Mouse (Mus musculus): Measurements from ENCODE around the gene Elf3. TPM values are rescaled to one million over a fixed set of nuclear protein-coding genes. Genes with fewer than 3 reads are reported as not detected.

Elf3 gene
- total and polyA plus RNA-seq, 3 experiments, result 14.6 to 52.1 (median 28.6) TPM

GRCm38 (mm10) chr1:135282536-135283286 lies 24.3 kb upstream of the Elf3 start:
- peak overlapping the region; percentile 57 for H3K4me2 ChIP-seq (ENCODE audit: insufficient read depth, low read depth, poor library complexity, severe bottlenecking)
- no peaks in the 10 kb centered on the region for H3K9me3 ChIP-seq (replicated peaks; ENCODE audit: low read length)
- no peaks in the 10 kb centered on the region for H3K27me3 ChIP-seq (replicated peaks)
- peak overlapping the region; percentile 92 for H3K9ac ChIP-seq (ENCODE audit: insufficient read depth, low read depth)
- no peak for TF ChIP-seq CTCF (conservative IDR thresholded peaks at IDR 0.05 in 1 of 2, IDR thresholded peaks at IDR 0.05 in 1 of 2; ENCODE audit: low read depth in 2 of 2, low read length in 2 of 2)
- TF ChIP-seq SMC3 (IDR thresholded peaks at IDR 0.05; ENCODE audit: low read depth, low read length), result no peak
- TF ChIP-seq HCFC1 (IDR thresholded peaks at IDR 0.05; ENCODE audit: low read depth, low read length), result no peak
- no peak for TF ChIP-seq NRF1 (IDR thresholded peaks at IDR 0.05; ENCODE audit: low read depth, low read length)
- peak; percentile 91 for TF ChIP-seq MXI1 (IDR thresholded peaks at IDR 0.05; ENCODE audit: low read depth, low read length)
- no peak for TF ChIP-seq ETS1 (conservative IDR thresholded peaks at IDR 0.05; ENCODE audit: low read depth, low read length)
- TF ChIP-seq MYC (IDR thresholded peaks at IDR 0.05; ENCODE audit: low read depth, low read length), result peak; percentile 70; the same call in 1 of the 2 replicates
- no peak for TF ChIP-seq USF1 (IDR thresholded peaks at IDR 0.05; ENCODE audit: low read depth, low read length)
- no peak for TF ChIP-seq NELFE (IDR thresholded peaks at IDR 0.05; ENCODE audit: low read depth, low read length)
- TF ChIP-seq POLR2A (IDR thresholded peaks at IDR 0.05; ENCODE audit: low read depth, low read length), result no peak
- TF ChIP-seq JUN (IDR thresholded peaks at IDR 0.05; ENCODE audit: insufficient read depth, low read depth, low read length), result no peak
- peak; percentile 84; the same call in 1 of the 2 replicates for TF ChIP-seq CHD1 (IDR thresholded peaks at IDR 0.05; ENCODE audit: low read depth, low read length)
- no peak for TF ChIP-seq ZKSCAN1 (IDR thresholded peaks at IDR 0.05; ENCODE audit: borderline replicate concordance, low read depth, low read length)
- no peak for TF ChIP-seq CHD2 (IDR thresholded peaks at IDR 0.05; ENCODE audit: low read length)
- no peak for TF ChIP-seq MAFK (IDR thresholded peaks at IDR 0.05; ENCODE audit: insufficient replicate concordance, low read length)
- no peak for TF ChIP-seq TCF12 (IDR thresholded peaks at IDR 0.05; ENCODE audit: low read depth, low read length)
- TF ChIP-seq TBP (conservative IDR thresholded peaks at IDR 0.05; ENCODE audit: low read depth, low read length), result no peak
- peak; percentile 30; the same call in 1 of the 2 replicates for TF ChIP-seq BHLHE40 (IDR thresholded peaks at IDR 0.05; ENCODE audit: low read depth, low read length)
- no peak for TF ChIP-seq RCOR1 (conservative IDR thresholded peaks at IDR 0.05; ENCODE audit: low read depth, low read length)
- peaks cover 33% of the 10 kb centered on the region for H3K79me2 ChIP-seq (replicated peaks; ENCODE audit: control insufficient read depth, extremely low read depth, insufficient read depth, poor library complexity, severe bottlenecking)
- DNase-seq (ENCODE audit: extremely low read depth), result peak; percentile 49
- peaks cover 13 to 35% of the 10 kb centered on the region in 2 experiments for H3K36me3 ChIP-seq (replicated peaks in 1 of 2; ENCODE audit: control insufficient read depth in 1 of 2, insufficient read depth in 1 of 2, low read length in 1 of 2)
- H3K4me1 ChIP-seq (ENCODE audit: control insufficient read depth in 1 of 2, insufficient read depth in 2 of 2), result peaks cover 3 to 30% of the 10 kb centered on the region in 2 experiments; a peak in 3 of 4 replicates
- H3K27ac ChIP-seq (ENCODE audit: insufficient read depth, low read depth), result no peak overlapping the region; the same call in 1 of the 2 replicates
- peak overlapping the region; percentile 72 to 93 (median 91) for H3K4me3 ChIP-seq (replicated peaks in 1 of 3; ENCODE audit: low read depth in 2 of 3, low read length in 2 of 3, poor library complexity in 1 of 3)
- in situ Hi-C loops (cut with MboI; ENCODE audit: low pct_ligation_motif_present, low pct_unique_long_range_greater_than_20kb, low sequenced_read_pairs) (no loop called here), dilution Hi-C loops (cut with MboI; ENCODE audit: extremely low pct_ligation_motif_present, extremely low pct_unique_long_range_greater_than_20kb, low sequenced_read_pairs) (no loop called here)

GRCm38 (mm10) chr1:135281841-135282240 lies 23.5 kb upstream of the Elf3 start:
- Histone ChIP-seq H3K79me2 (replicated peaks; ENCODE audit: control insufficient read depth, extremely low read depth, insufficient read depth, poor library complexity, severe bottlenecking) (peaks cover 33% of the 10 kb centered on the region), H3K4me1 (ENCODE audit: control insufficient read depth in 1 of 2, insufficient read depth in 2 of 2) (peaks cover 3 to 30% of the 10 kb centered on the region in 2 experiments; a peak in 3 of 4 replicates), H3K36me3 (replicated peaks in 1 of 2; ENCODE audit: control insufficient read depth in 1 of 2, insufficient read depth in 1 of 2, low read length in 1 of 2) (peaks cover 18 to 43% of the 10 kb centered on the region in 2 experiments), H3K27ac (ENCODE audit: insufficient read depth, low read depth) (no peak overlapping the region), H3K9ac (ENCODE audit: insufficient read depth, low read depth) (no peak overlapping the region), H3K27me3 (replicated peaks) (no peaks in the 10 kb centered on the region), H3K9me3 (replicated peaks; ENCODE audit: low read length) (no peaks in the 10 kb centered on the region), H3K4me2 (ENCODE audit: insufficient read depth, low read depth, poor library complexity, severe bottlenecking) (no peak overlapping the region), H3K4me3 (replicated peaks in 1 of 3; ENCODE audit: low read depth in 2 of 3, low read length in 2 of 3, poor library complexity in 1 of 3) (peak overlapping the region in 1 of 3 experiments; percentile 91)
- no peak for DNase-seq (ENCODE audit: extremely low read depth)
- dilution Hi-C loops (cut with MboI; ENCODE audit: extremely low pct_ligation_motif_present, extremely low pct_unique_long_range_greater_than_20kb, low sequenced_read_pairs), result no loop called here
- in situ Hi-C loops (cut with MboI; ENCODE audit: low pct_ligation_motif_present, low pct_unique_long_range_greater_than_20kb, low sequenced_read_pairs), result no loop called here
- no peak for TF ChIP-seq HCFC1 (IDR thresholded peaks at IDR 0.05; ENCODE audit: low read depth, low read length)
- no peak for TF ChIP-seq EP300 (IDR thresholded peaks at IDR 0.05; ENCODE audit: low read length)
- TF ChIP-seq USF2 (conservative IDR thresholded peaks at IDR 0.05; ENCODE audit: low read depth, low read length), result no peak
- no peak for TF ChIP-seq MAZ (IDR thresholded peaks at IDR 0.05; ENCODE audit: low read depth, low read length)
- no peak for TF ChIP-seq CHD2 (IDR thresholded peaks at IDR 0.05; ENCODE audit: low read length)
- TF ChIP-seq IRF4 (IDR thresholded peaks at IDR 0.05; ENCODE audit: low read depth, low read length), result no peak
- TF ChIP-seq ZC3H11A (IDR thresholded peaks at IDR 0.05; ENCODE audit: low read depth, low read length), result no peak
- TF ChIP-seq ZMIZ1 (IDR thresholded peaks at IDR 0.05; ENCODE audit: low read depth, low read length), result no peak
- TF ChIP-seq MAX (IDR thresholded peaks at IDR 0.05; ENCODE audit: low read length), result no peak
- TF ChIP-seq ZKSCAN1 (IDR thresholded peaks at IDR 0.05; ENCODE audit: borderline replicate concordance, low read depth, low read length), result no peak
- TF ChIP-seq ELF1 (IDR thresholded peaks at IDR 0.05; ENCODE audit: low read depth, low read length), result no peak
- no peak for TF ChIP-seq POLR2AphosphoS2 (IDR thresholded peaks at IDR 0.05; ENCODE audit: low read depth, low read length)
- TF ChIP-seq CTCF (conservative IDR thresholded peaks at IDR 0.05 in 1 of 2, IDR thresholded peaks at IDR 0.05 in 1 of 2; ENCODE audit: low read depth in 2 of 2, low read length in 2 of 2), result no peak
- no peak for TF ChIP-seq RCOR1 (conservative IDR thresholded peaks at IDR 0.05; ENCODE audit: low read depth, low read length)
- no peak for TF ChIP-seq ZNF384 (IDR thresholded peaks at IDR 0.05; ENCODE audit: low read depth, low read length)
- TF ChIP-seq NELFE (IDR thresholded peaks at IDR 0.05; ENCODE audit: low read depth, low read length), result no peak
- no peak for TF ChIP-seq RAD21 (IDR thresholded peaks at IDR 0.05; ENCODE audit: low read depth, low read length)
- TF ChIP-seq SIN3A (IDR thresholded peaks at IDR 0.05; ENCODE audit: low read length), result no peak

All from CH12.LX (cell line).